Mouse (Mus musculus): ENCODE measurements around the gene Plekhm1. TPM values are rescaled to one million over a fixed set of nuclear protein-coding genes. Genes with fewer than 3 reads are reported as not detected.

Plekhm1 gene
- polyA plus RNA-seq, 1 experiment from 2014 or later, result 11.6 TPM

GRCm38 (mm10) chr11:103361396-103362053 is 51.0 kb downstream of the Plekhm1 start:
- no peaks in the 10 kb centered on the region for H3K9me3 ChIP-seq (ENCODE audit: control insufficient read depth, low read length)
- peaks cover 63% of the 10 kb centered on the region for H3K27me3 ChIP-seq (ENCODE audit: control insufficient read depth, insufficient read depth, low read length)
- peak overlapping the region; percentile 55 for H3K4me2 ChIP-seq (ENCODE audit: low read length)
- H3K9ac ChIP-seq (replicated peaks; ENCODE audit: low read length), result no peak overlapping the region; the same call in 1 of the 2 replicates
- H3K4me1 ChIP-seq (ENCODE audit: control insufficient read depth, insufficient read depth, low read length), result peaks cover 12% of the 10 kb centered on the region
- peaks cover under 1% of the 10 kb centered on the region for H3K36me3 ChIP-seq (ENCODE audit: control insufficient read depth, insufficient read depth, low read length)
- ATAC-seq (ENCODE audit: low FRiP score, low TSS enrichment) (no peak), DNase-seq (peak; percentile 35)
- 3% methylated on average over 25 of the region's 25 CpGs for WGBS
- no peak overlapping the region for H3K4me3 ChIP-seq (replicated peaks; ENCODE audit: low read depth, low read length)
- no peak overlapping the region for H3K27ac ChIP-seq (replicated peaks; ENCODE audit: low read depth, low read length)

GRCm38 (mm10) chr11:103360661-103361081 is 51.8 kb downstream of the Plekhm1 start:
- 2% methylated on average over 48 of the region's 48 CpGs for WGBS
- Histone ChIP-seq H3K4me3 (replicated peaks; ENCODE audit: low read depth, low read length) (peak overlapping the region; percentile 42), H3K4me1 (ENCODE audit: control insufficient read depth, insufficient read depth, low read length) (peaks cover 12% of the 10 kb centered on the region), H3K9ac (replicated peaks; ENCODE audit: low read length) (peak overlapping the region; percentile 54), H3K4me2 (ENCODE audit: low read length) (peak overlapping the region; percentile 64), H3K27me3 (ENCODE audit: control insufficient read depth, insufficient read depth, low read length) (peaks cover 63% of the 10 kb centered on the region), H3K9me3 (ENCODE audit: control insufficient read depth, low read length) (no peaks in the 10 kb centered on the region), H3K36me3 (ENCODE audit: control insufficient read depth, insufficient read depth, low read length) (no peaks in the 10 kb centered on the region), H3K27ac (replicated peaks; ENCODE audit: low read depth, low read length) (no peak overlapping the region)
- DNase-seq (no peak), ATAC-seq (ENCODE audit: low FRiP score, low TSS enrichment) (no peak)

GRCm38 (mm10) chr11:103359841-103360641 is 52.4 kb downstream of the Plekhm1 start:
- Histone ChIP-seq H3K4me3 (replicated peaks; ENCODE audit: low read depth, low read length) (peak overlapping the region; percentile 42), H3K9me3 (ENCODE audit: control insufficient read depth, low read length) (no peaks in the 10 kb centered on the region), H3K36me3 (ENCODE audit: control insufficient read depth, insufficient read depth, low read length) (no peaks in the 10 kb centered on the region), H3K27me3 (ENCODE audit: control insufficient read depth, insufficient read depth, low read length) (peaks cover 59% of the 10 kb centered on the region), H3K9ac (replicated peaks; ENCODE audit: low read length) (peak overlapping the region; percentile 54), H3K4me2 (ENCODE audit: low read length) (peak overlapping the region; percentile 64), H3K27ac (replicated peaks; ENCODE audit: low read depth, low read length) (no peak overlapping the region), H3K4me1 (ENCODE audit: control insufficient read depth, insufficient read depth, low read length) (peaks cover 12% of the 10 kb centered on the region)
- peak; percentile 59 for ATAC-seq (ENCODE audit: low FRiP score, low TSS enrichment)
- DNase-seq, result peak; percentile 89
- under 1% methylated on average over 60 of the region's 60 CpGs for WGBS

- no peak overlapping the region for H3K9ac ChIP-seq (replicated peaks; ENCODE audit: low read length)
- ATAC-seq (ENCODE audit: low FRiP score, low TSS enrichment) (no peak; the same call in 1 of the 2 replicates), DNase-seq (peak; percentile 91)
- H3K4me2 ChIP-seq (ENCODE audit: low read length), result peak overlapping the region; percentile 38
- H3K4me3 ChIP-seq (replicated peaks; ENCODE audit: low read depth, low read length), result no peak overlapping the region
- under 1% methylated on average over 22 of the region's 22 CpGs for WGBS
- H3K27ac ChIP-seq (replicated peaks; ENCODE audit: low read depth, low read length), result no peak overlapping the region
- peaks cover 12% of the 10 kb centered on the region for H3K4me1 ChIP-seq (ENCODE audit: control insufficient read depth, insufficient read depth, low read length)
- peaks cover 54% of the 10 kb centered on the region for H3K27me3 ChIP-seq (ENCODE audit: control insufficient read depth, insufficient read depth, low read length)
- no peaks in the 10 kb centered on the region for H3K9me3 ChIP-seq (ENCODE audit: control insufficient read depth, low read length)
- no peaks in the 10 kb centered on the region for H3K36me3 ChIP-seq (ENCODE audit: control insufficient read depth, insufficient read depth, low read length)
Observed at GRCm38 (mm10) chr11:103359122-103359521, 53.4 kb downstream of the Plekhm1 start.

- H3K36me3 ChIP-seq (ENCODE audit: control insufficient read depth, insufficient read depth, low read length), result no peaks in the 10 kb centered on the region
- no peak overlapping the region for H3K4me2 ChIP-seq (ENCODE audit: low read length)
- no peak overlapping the region for H3K27ac ChIP-seq (replicated peaks; ENCODE audit: low read depth, low read length)
- 59% methylated on average over 4 of the region's 4 CpGs for WGBS
- H3K9ac ChIP-seq (replicated peaks; ENCODE audit: low read length), result no peak overlapping the region
- ATAC-seq (ENCODE audit: low FRiP score, low TSS enrichment), result no peak
- peaks cover 10% of the 10 kb centered on the region for H3K4me1 ChIP-seq (ENCODE audit: control insufficient read depth, insufficient read depth, low read length)
- peaks cover 46% of the 10 kb centered on the region for H3K27me3 ChIP-seq (ENCODE audit: control insufficient read depth, insufficient read depth, low read length)
- no peaks in the 10 kb centered on the region for H3K9me3 ChIP-seq (ENCODE audit: control insufficient read depth, low read length)
- DNase-seq, result no peak
- no peak overlapping the region for H3K4me3 ChIP-seq (replicated peaks; ENCODE audit: low read depth, low read length)
Observed at GRCm38 (mm10) chr11:103358316-103358715, 54.2 kb downstream of the Plekhm1 start.

GRCm38 (mm10) chr11:103357710-103358109 is 54.8 kb downstream of the Plekhm1 start:
- Histone ChIP-seq H3K4me1 (ENCODE audit: control insufficient read depth, insufficient read depth, low read length) (peaks cover 4% of the 10 kb centered on the region; the same call in 1 of the 2 replicates), H3K27me3 (ENCODE audit: control insufficient read depth, insufficient read depth, low read length) (peaks cover 40% of the 10 kb centered on the region), H3K27ac (replicated peaks; ENCODE audit: low read depth, low read length) (no peak overlapping the region), H3K36me3 (ENCODE audit: control insufficient read depth, insufficient read depth, low read length) (no peaks in the 10 kb centered on the region), H3K9me3 (ENCODE audit: control insufficient read depth, low read length) (no peaks in the 10 kb centered on the region), H3K9ac (replicated peaks; ENCODE audit: low read length) (no peak overlapping the region), H3K4me2 (ENCODE audit: low read length) (no peak overlapping the region), H3K4me3 (replicated peaks; ENCODE audit: low read depth, low read length) (no peak overlapping the region)
- DNase-seq (no peak), ATAC-seq (ENCODE audit: low FRiP score, low TSS enrichment) (no peak)
- WGBS, result 94% methylated on average over 10 of the region's 10 CpGs

- peaks cover 4% of the 10 kb centered on the region; the same call in 1 of the 2 replicates for H3K4me1 ChIP-seq (ENCODE audit: control insufficient read depth, insufficient read depth, low read length)
- no peak for DNase-seq
- H3K27ac ChIP-seq (replicated peaks; ENCODE audit: low read depth, low read length), result no peak overlapping the region
- H3K4me3 ChIP-seq (replicated peaks; ENCODE audit: low read depth, low read length), result no peak overlapping the region
- H3K9ac ChIP-seq (replicated peaks; ENCODE audit: low read length), result no peak overlapping the region
- H3K27me3 ChIP-seq (ENCODE audit: control insufficient read depth, insufficient read depth, low read length), result peaks cover 35% of the 10 kb centered on the region
- ATAC-seq (ENCODE audit: low FRiP score, low TSS enrichment), result no peak
- WGBS, result 89% methylated on average over 16 of the region's 16 CpGs
- no peak overlapping the region for H3K4me2 ChIP-seq (ENCODE audit: low read length)
- no peaks in the 10 kb centered on the region for H3K36me3 ChIP-seq (ENCODE audit: control insufficient read depth, insufficient read depth, low read length)
- no peaks in the 10 kb centered on the region for H3K9me3 ChIP-seq (ENCODE audit: control insufficient read depth, low read length)
Observed at GRCm38 (mm10) chr11:103356938-103357670, 55.4 kb downstream of the Plekhm1 start.

GRCm38 (mm10) chr11:103356032-103356571 is 56.4 kb downstream of the Plekhm1 start:
- Histone ChIP-seq H3K9me3 (ENCODE audit: control insufficient read depth, low read length) (no peaks in the 10 kb centered on the region), H3K4me3 (replicated peaks; ENCODE audit: low read depth, low read length) (no peak overlapping the region), H3K36me3 (ENCODE audit: control insufficient read depth, insufficient read depth, low read length) (no peaks in the 10 kb centered on the region), H3K9ac (replicated peaks; ENCODE audit: low read length) (no peak overlapping the region), H3K4me2 (ENCODE audit: low read length) (no peak overlapping the region), H3K27ac (replicated peaks; ENCODE audit: low read depth, low read length) (no peak overlapping the region), H3K4me1 (ENCODE audit: control insufficient read depth, insufficient read depth, low read length) (peaks cover 4% of the 10 kb centered on the region; the same call in 1 of the 2 replicates), H3K27me3 (ENCODE audit: control insufficient read depth, insufficient read depth, low read length) (peaks cover 25% of the 10 kb centered on the region)
- ATAC-seq (ENCODE audit: low FRiP score, low TSS enrichment) (no peak), DNase-seq (no peak)
- WGBS, result 21% methylated on average over 11 of the region's 11 CpGs

All from midbrain, embryonic 14.5 days (tissue).